Mouse (Mus musculus): ENCODE measurements around the gene Nedd9. TPM values are rescaled to one million over a fixed set of nuclear protein-coding genes. Genes with fewer than 3 reads are reported as not detected.
A peak's percentile ranks its signal among the peaks of the same experiment; 100 is the strongest.

The Nedd9 gene
- total and polyA plus RNA-seq, 3 experiments = 41.3 to 48.7 (median 42.5) TPM

- Histone ChIP-seq H3K4me2 (ENCODE audit: insufficient read depth, low read depth, poor library complexity, severe bottlenecking) (no peak overlapping the region), H3K9ac (ENCODE audit: insufficient read depth, low read depth) (no peak overlapping the region), H3K27ac (ENCODE audit: insufficient read depth, low read depth) (no peak overlapping the region), H3K27me3 (replicated peaks) (no peaks in the 10 kb centered on the region), H3K9me3 (replicated peaks; ENCODE audit: low read length) (no peaks in the 10 kb centered on the region), H3K36me3 (replicated peaks in 1 of 2; ENCODE audit: control insufficient read depth in 1 of 2, insufficient read depth in 1 of 2, low read length in 1 of 2) (peaks cover 17 to 85% of the 10 kb centered on the region in 2 experiments), H3K79me2 (replicated peaks; ENCODE audit: control insufficient read depth, extremely low read depth, insufficient read depth, poor library complexity, severe bottlenecking) (no peaks in the 10 kb centered on the region), H3K4me3 (replicated peaks in 1 of 3; ENCODE audit: low read depth in 2 of 3, low read length in 2 of 3, poor library complexity in 1 of 3) (no peak overlapping the region), H3K4me1 (ENCODE audit: control insufficient read depth in 1 of 2, insufficient read depth in 2 of 2) (peaks cover 2 to 68% of the 10 kb centered on the region in 2 experiments; a peak in 2 of 4 replicates)
- DNase-seq (ENCODE audit: extremely low read depth) = no peak
- TF ChIP-seq SMC3 (IDR thresholded peaks at IDR 0.05; ENCODE audit: low read depth, low read length) (no peak), CHD1 (IDR thresholded peaks at IDR 0.05; ENCODE audit: low read depth, low read length) (no peak), POLR2A (IDR thresholded peaks at IDR 0.05; ENCODE audit: low read depth, low read length) (no peak), ELF1 (IDR thresholded peaks at IDR 0.05; ENCODE audit: low read depth, low read length) (no peak), JUN (IDR thresholded peaks at IDR 0.05; ENCODE audit: insufficient read depth, low read depth, low read length) (no peak), JUND (conservative IDR thresholded peaks at IDR 0.05; ENCODE audit: low read depth, low read length) (no peak), RAD21 (IDR thresholded peaks at IDR 0.05; ENCODE audit: low read depth, low read length) (no peak), POLR2AphosphoS2 (IDR thresholded peaks at IDR 0.05; ENCODE audit: low read depth, low read length) (no peak), CHD2 (IDR thresholded peaks at IDR 0.05; ENCODE audit: low read length) (no peak), SIN3A (IDR thresholded peaks at IDR 0.05; ENCODE audit: low read length) (no peak), MAZ (IDR thresholded peaks at IDR 0.05; ENCODE audit: low read depth, low read length) (no peak), PAX5 (IDR thresholded peaks at IDR 0.05; ENCODE audit: low read length) (no peak), ZNF384 (IDR thresholded peaks at IDR 0.05; ENCODE audit: low read depth, low read length) (no peak), UBTF (IDR thresholded peaks at IDR 0.05; ENCODE audit: low read depth, low read length) (no peak), ETS1 (conservative IDR thresholded peaks at IDR 0.05; ENCODE audit: low read depth, low read length) (no peak), BHLHE40 (IDR thresholded peaks at IDR 0.05; ENCODE audit: low read depth, low read length) (no peak), CTCF (conservative IDR thresholded peaks at IDR 0.05 in 1 of 2, IDR thresholded peaks at IDR 0.05 in 1 of 2; ENCODE audit: low read depth in 2 of 2, low read length in 2 of 2) (no peak), NELFE (IDR thresholded peaks at IDR 0.05; ENCODE audit: low read depth, low read length) (no peak)
- dilution Hi-C loops (cut with MboI; ENCODE audit: extremely low pct_ligation_motif_present, extremely low pct_unique_long_range_greater_than_20kb, low sequenced_read_pairs) = no loop called here
- in situ Hi-C loops (cut with MboI; ENCODE audit: low pct_ligation_motif_present, low pct_unique_long_range_greater_than_20kb, low sequenced_read_pairs) = no loop called here
Measured at GRCm38 (mm10) chr13:41433201-41433600, 54.0 kb downstream of the Nedd9 start.

DNA sequence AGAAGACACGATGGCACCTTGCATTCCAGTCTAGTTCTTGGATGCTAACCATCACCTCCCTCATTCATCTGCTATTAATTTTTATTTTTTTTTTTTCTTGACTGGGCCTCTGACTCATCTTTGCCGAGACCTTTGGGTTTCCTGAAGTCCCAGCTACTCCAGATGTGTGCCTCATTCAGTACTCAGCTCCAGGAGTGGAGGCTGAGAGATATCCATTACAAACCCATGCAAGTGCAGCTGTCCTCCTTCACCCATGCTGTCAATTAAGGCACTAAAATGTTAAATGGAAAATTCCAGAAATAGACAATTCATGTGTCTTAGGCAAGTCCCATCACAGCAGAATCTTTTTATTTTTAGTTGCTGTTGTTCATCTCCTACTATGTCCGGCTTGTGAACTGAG, 55.4 kb downstream of the Nedd9 start:
- H3K9ac ChIP-seq (ENCODE audit: insufficient read depth, low read depth) = no peak overlapping the region
- H3K36me3 ChIP-seq (replicated peaks in 1 of 2; ENCODE audit: control insufficient read depth in 1 of 2, insufficient read depth in 1 of 2, low read length in 1 of 2) = peaks cover 17 to 78% of the 10 kb centered on the region in 2 experiments
- no peaks in the 10 kb centered on the region for H3K9me3 ChIP-seq (replicated peaks; ENCODE audit: low read length)
- no peak overlapping the region for H3K27ac ChIP-seq (ENCODE audit: insufficient read depth, low read depth)
- no peak overlapping the region for H3K4me3 ChIP-seq (replicated peaks in 1 of 3; ENCODE audit: low read depth in 2 of 3, low read length in 2 of 3, poor library complexity in 1 of 3)
- H3K79me2 ChIP-seq (replicated peaks; ENCODE audit: control insufficient read depth, extremely low read depth, insufficient read depth, poor library complexity, severe bottlenecking) = no peaks in the 10 kb centered on the region; the same call in 1 of the 2 replicates
- peak; percentile 45 for DNase-seq (ENCODE audit: extremely low read depth)
- dilution Hi-C loops (cut with MboI; ENCODE audit: extremely low pct_ligation_motif_present, extremely low pct_unique_long_range_greater_than_20kb, low sequenced_read_pairs) = no loop called here
- no peak overlapping the region for H3K4me2 ChIP-seq (ENCODE audit: insufficient read depth, low read depth, poor library complexity, severe bottlenecking)
- TF ChIP-seq BHLHE40 (IDR thresholded peaks at IDR 0.05; ENCODE audit: low read depth, low read length) (0 out of 2 replicates have a peak, but pooled peaks have one; percentile 16), ETS1 (conservative IDR thresholded peaks at IDR 0.05; ENCODE audit: low read depth, low read length) (peak; percentile 62), EP300 (IDR thresholded peaks at IDR 0.05; ENCODE audit: low read length) (0 out of 2 replicates have a peak, but pooled peaks have one; percentile 18), USF2 (conservative IDR thresholded peaks at IDR 0.05; ENCODE audit: low read depth, low read length) (no peak), JUND (conservative IDR thresholded peaks at IDR 0.05; ENCODE audit: low read depth, low read length) (0 out of 2 replicates have a peak, but pooled peaks have one; percentile 56), TBP (conservative IDR thresholded peaks at IDR 0.05; ENCODE audit: low read depth, low read length) (no peak), ZNF384 (IDR thresholded peaks at IDR 0.05; ENCODE audit: low read depth, low read length) (peak; percentile 73), MEF2A (IDR thresholded peaks at IDR 0.05; ENCODE audit: borderline replicate concordance, low read depth, low read length) (peak; percentile 88)
- in situ Hi-C loops (cut with MboI; ENCODE audit: low pct_ligation_motif_present, low pct_unique_long_range_greater_than_20kb, low sequenced_read_pairs) = no loop called here
- H3K4me1 ChIP-seq (ENCODE audit: control insufficient read depth in 1 of 2, insufficient read depth in 2 of 2) = peaks cover 6 to 74% of the 10 kb centered on the region in 2 experiments
- no peaks in the 10 kb centered on the region for H3K27me3 ChIP-seq (replicated peaks)
